Mouse (Mus musculus) adrenal gland, adult 2 months (tissue): ENCODE results near the gene Lypd6b. TPM values are rescaled to one million over a fixed set of nuclear protein-coding genes. Genes with fewer than 3 reads are reported as not detected.

Source experiments
- DNase-seq: peaks from one replicate; pipeline ENCODE4 v3.0.0; 2021
- polyA plus RNA-seq: library from polyadenylated mRNA; depleted of rRNA; stranded (reverse); fragments of >200 nt; gene quantifications from 2 replicates; pipeline ENCODE4 v1.2.3, GENCODE M21; 2012
- total RNA-seq, 2 experiments: library from RNA; stranded (reverse); gene quantifications; 2 replicates each; pipeline ENCODE4 v1.2.3; 2021

The Lypd6b gene
- total and polyA plus RNA-seq, 3 experiments, result 0.06 to 1.1 TPM; not detected in 1

- DNase-seq, result no peak
These were observed 82.5 kb downstream of the Lypd6b start for GRCm38 (mm10) chr2:49869782-49870514.

- DNase-seq, result no peak
These were observed 83.5 kb downstream of the Lypd6b start for GRCm38 (mm10) chr2:49871012-49871411.

GRCm38 (mm10) chr2:49880507-49880906 is 93.0 kb downstream of the Lypd6b start:
- no peak for DNase-seq

- DNase-seq, result no peak
These were observed 93.5 kb downstream of the Lypd6b start for GRCm38 (mm10) chr2:49881002-49881401.

- no peak for DNase-seq
These were observed 95.0 kb downstream of the Lypd6b start for GRCm38 (mm10) chr2:49882461-49882860.

GRCm38 (mm10) chr2:49883990-49884389 is 96.5 kb downstream of the Lypd6b start:
- no peak for DNase-seq

GRCm38 (mm10) chr2:49886209-49886608 is 98.7 kb downstream of the Lypd6b start:
- DNase-seq, result no peak

- DNase-seq, result no peak
These were observed 100.9 kb downstream of the Lypd6b start for GRCm38 (mm10) chr2:49888346-49888745.

GRCm38 (mm10) chr2:49890727-49891126 is 103.2 kb downstream of the Lypd6b start:
- no peak for DNase-seq

- DNase-seq, result no peak
These were observed 122.4 kb downstream of the Lypd6b start for GRCm38 (mm10) chr2:49909838-49910407.

GRCm38 (mm10) chr2:49911296-49912034 is 124.0 kb downstream of the Lypd6b start:
- DNase-seq, result peak; percentile 12

GRCm38 (mm10) chr2:49912261-49912895 is 124.9 kb downstream of the Lypd6b start:
- no peak for DNase-seq

GRCm38 (mm10) chr2:49917489-49917888 is 130.0 kb downstream of the Lypd6b start:
- DNase-seq, result no peak

GRCm38 (mm10) chr2:49918132-49918531 is 130.6 kb downstream of the Lypd6b start:
- DNase-seq, result no peak

GRCm38 (mm10) chr2:49918692-49919091 is 131.2 kb downstream of the Lypd6b start:
- DNase-seq, result no peak

GRCm38 (mm10) chr2:49921948-49922347 is 134.5 kb downstream of the Lypd6b start:
- DNase-seq, result no peak

GRCm38 (mm10) chr2:49922810-49923209 is 135.3 kb downstream of the Lypd6b start:
- no peak for DNase-seq

GRCm38 (mm10) chr2:49926186-49926585 is 138.7 kb downstream of the Lypd6b start:
- DNase-seq, result no peak

- DNase-seq, result no peak
These were observed 139.9 kb downstream of the Lypd6b start for GRCm38 (mm10) chr2:49927362-49927761.

GRCm38 (mm10) chr2:49929931-49930330 is 142.4 kb downstream of the Lypd6b start:
- DNase-seq, result no peak

GRCm38 (mm10) chr2:49937621-49938020 is 150.1 kb downstream of the Lypd6b start:
- DNase-seq, result no peak

GRCm38 (mm10) chr2:49938246-49938645 is 150.8 kb downstream of the Lypd6b start:
- no peak for DNase-seq

- DNase-seq, result no peak
These were observed 152.9 kb downstream of the Lypd6b start for GRCm38 (mm10) chr2:49940372-49940771.
